Mouse (Mus musculus) MEL (cell line): ENCODE measurements around the gene Samd14.

Source experiments
- CHD2 ChIP-seq: IDR thresholded peaks from 2 replicates; pipeline ENCODE4 v1.6.1; 2011; ENCODE audit warnings: low read length, improper control_type of control experiment
- CTCF ChIP-seq, 3 experiments: IDR thresholded peaks in 2 of 3; conservative IDR thresholded peaks in 1 of 3; 2 replicates each; pipeline ENCODE4 v1.5.1; 2011 to 2012; ENCODE audit warnings: low read length in 3 of 3, low read depth in 2 of 3, mild to moderate bottlenecking in 2 of 3, improper control_type of control experiment in 1 of 3, inconsistent platforms in 1 of 3, mixed read lengths in 1 of 3, moderate library complexity in 1 of 3; ENCODE audit not compliant: control insufficient read depth in 1 of 3, insufficient read depth in 1 of 3, poor library complexity in 1 of 3, severe bottlenecking in 1 of 3
- EP300 ChIP-seq, 2 experiments: IDR thresholded peaks; 2 replicates each; pipeline ENCODE4 v1.6.1; 2011; ENCODE audit warnings: improper control_type of control experiment in 2 of 2, low read length in 2 of 2, low read depth in 1 of 2, mild to moderate bottlenecking in 1 of 2
- JUND ChIP-seq: IDR thresholded peaks from 2 replicates; pipeline ENCODE4 v1.6.1; 2011; ENCODE audit warnings: low read depth, mild to moderate bottlenecking, improper control_type of control experiment, low read length
- NELFE ChIP-seq: IDR thresholded peaks from 2 replicates; pipeline ENCODE4 v1.6.1; 2011; ENCODE audit warnings: low read depth, low read length, improper control_type of control experiment
- POLR2A ChIP-seq, 2 experiments: IDR thresholded peaks; 2 replicates each; pipeline ENCODE4 v1.6.1; 2011 to 2012; ENCODE audit warnings: low read length in 2 of 2, mild to moderate bottlenecking in 2 of 2, control low read depth in 1 of 2, improper control_type of control experiment in 1 of 2, low read depth in 1 of 2, moderate library complexity in 1 of 2; ENCODE audit not compliant: control insufficient read depth in 1 of 2, insufficient read depth in 1 of 2, poor library complexity in 1 of 2
- POLR2AphosphoS2 ChIP-seq: IDR thresholded peaks from 2 replicates; pipeline ENCODE4 v1.6.1; 2011; ENCODE audit warnings: low read length, improper control_type of control experiment
- TAL1 ChIP-seq: IDR thresholded peaks from 2 replicates; pipeline ENCODE4 v1.6.1; 2012; ENCODE audit warnings: mild to moderate bottlenecking, inconsistent platforms, low read length, moderate library complexity, mixed read lengths
- ZNF384 ChIP-seq: IDR thresholded peaks from 2 replicates; pipeline ENCODE4 v1.6.1; 2012; ENCODE audit warnings: low read depth, mild to moderate bottlenecking, inconsistent platforms, low read length, improper control_type of control experiment

GRCm38 (mm10) chr11:95056768-95057501 is 47.3 kb downstream of the Samd14 start:
- TF ChIP-seq POLR2AphosphoS2 (no peak), CHD2 (no peak), EP300 (IDR thresholded peaks at IDR 0.05; ENCODE audit: low read depth in 1 of 2, low read length in 2 of 2) (no peak), TAL1 (no peak), ZNF384 (no peak), JUND (no peak), CTCF (IDR thresholded peaks at IDR 0.05 in 2 of 3, conservative IDR thresholded peaks at IDR 0.05 in 1 of 3; ENCODE audit: control insufficient read depth in 1 of 3, insufficient read depth in 1 of 3, low read depth in 2 of 3, low read length in 3 of 3, poor library complexity in 1 of 3, severe bottlenecking in 1 of 3) (no peak), POLR2A (IDR thresholded peaks at IDR 0.05; ENCODE audit: control insufficient read depth in 1 of 2, insufficient read depth in 1 of 2, low read depth in 1 of 2, low read length in 2 of 2, poor library complexity in 1 of 2) (no peak), NELFE (no peak)
